ENCODE assay signal across 9 mouse cellular contexts in genomic region chr7:25674297-25674696, GRCm38 (mm10). TPM values are rescaled to one million over a fixed set of nuclear protein-coding genes. Genes with fewer than 3 reads are reported as not detected.
DNase-seq lines count a peak whose midpoint lies in the region; ATAC-seq and TF ChIP-seq lines count a peak whose summit lies in the region.
"Had no signal": no experiment of that assay in that cellular context is flagged by ENCODE, and none has a peak within 500 bp of the region (broad histone marks: within the 10 kb centered on the region; RNA-seq: fewer than 3 reads in every experiment).

No protein-coding gene starts in this region.

- H3K4me3 ChIP-seq in kidney, postnatal 0 days (replicated peaks; ENCODE audit: low read depth, low read length), result no peak overlapping the region
- peak overlapping the region; percentile 36; the same call in 1 of the 2 replicates for H3K4me3 ChIP-seq in embryonic facial prominence, embryonic 15.5 days (replicated peaks)
- peak overlapping the region; percentile 35 for H3K4me3 ChIP-seq in limb, embryonic 12.5 days (replicated peaks)
- peak overlapping the region; percentile 43 for H3K4me3 ChIP-seq in neural tube, embryonic 13.5 days

- H3K9me3 ChIP-seq in kidney, postnatal 0 days (replicated peaks; ENCODE audit: low read length), result no peaks in the 10 kb centered on the region
- no peaks in the 10 kb centered on the region for H3K9me3 ChIP-seq in embryonic facial prominence, embryonic 15.5 days (replicated peaks)
- H3K9me3 ChIP-seq in limb, embryonic 12.5 days, result no peaks in the 10 kb centered on the region
- H3K9me3 ChIP-seq in neural tube, embryonic 13.5 days, result no peaks in the 10 kb centered on the region

- H3K4me1 ChIP-seq in kidney, postnatal 0 days (replicated peaks; ENCODE audit: insufficient read depth, low read length), result no peaks in the 10 kb centered on the region
- peaks cover 18% of the 10 kb centered on the region for H3K4me1 ChIP-seq in embryonic facial prominence, embryonic 15.5 days
- peaks cover 11% of the 10 kb centered on the region for H3K4me1 ChIP-seq in limb, embryonic 12.5 days (replicated peaks)
- H3K4me1 ChIP-seq in neural tube, embryonic 13.5 days (replicated peaks), result peaks cover 23% of the 10 kb centered on the region

- 0 out of 2 replicates have a peak overlapping the region, but pooled peaks have one; percentile 58 for H3K4me2 ChIP-seq in kidney, postnatal 0 days (ENCODE audit: low read length)
- H3K4me2 ChIP-seq in embryonic facial prominence, embryonic 15.5 days (replicated peaks), result peak overlapping the region; percentile 66
- peak overlapping the region; percentile 58 for H3K4me2 ChIP-seq in limb, embryonic 12.5 days
- peak overlapping the region; percentile 65 for H3K4me2 ChIP-seq in neural tube, embryonic 13.5 days

- no peak for TF ChIP-seq CTCF in kidney, postnatal 0 days (IDR thresholded peaks at IDR 0.05; ENCODE audit: low read depth)

- no peak for DNase-seq in kidney, postnatal 0 days (ENCODE audit: low spot score)
- DNase-seq in kidney, postnatal 36 days, result no peak
- DNase-seq in embryo, embryonic 10 days (ENCODE audit: low spot score), result no peak
- no peak for DNase-seq in kidney, postnatal 25 days
- no peak for DNase-seq in right cerebral cortex, adult 18-20 months
- DNase-seq: lung, adult 2 months had no signal

- no peak overlapping the region for H3K9ac ChIP-seq in kidney, postnatal 0 days (ENCODE audit: low read depth, low read length)
- H3K9ac ChIP-seq in embryonic facial prominence, embryonic 15.5 days, result no peak overlapping the region
- H3K9ac ChIP-seq in limb, embryonic 12.5 days (replicated peaks), result peak overlapping the region; percentile 40; the same call in 1 of the 2 replicates
- H3K9ac ChIP-seq in neural tube, embryonic 13.5 days, result peak overlapping the region; percentile 70

- ATAC-seq in kidney, postnatal 0 days (replicated peaks; ENCODE audit: low FRiP score, low read depth), result no peak
- no peak for ATAC-seq in embryonic facial prominence, embryonic 15.5 days (ENCODE audit: insufficient number of reproducible peaks, low FRiP score, low TSS enrichment, low read depth)
- ATAC-seq in limb, embryonic 12.5 days (ENCODE audit: insufficient number of reproducible peaks, insufficient read depth, low FRiP score, low TSS enrichment, low read depth), result no peak
- ATAC-seq in neural tube, embryonic 13.5 days (ENCODE audit: low read depth), result no peak

- no peaks in the 10 kb centered on the region for H3K27me3 ChIP-seq in kidney, postnatal 0 days (ENCODE audit: insufficient read depth, low read length)
- peaks cover 33% of the 10 kb centered on the region for H3K27me3 ChIP-seq in embryonic facial prominence, embryonic 15.5 days
- H3K27me3 ChIP-seq in limb, embryonic 12.5 days, result peaks cover 60% of the 10 kb centered on the region
- peaks cover 48% of the 10 kb centered on the region for H3K27me3 ChIP-seq in neural tube, embryonic 13.5 days

- H3K36me3 ChIP-seq in kidney, postnatal 0 days (ENCODE audit: insufficient read depth, low read length), result no peaks in the 10 kb centered on the region
- peaks cover 1% of the 10 kb centered on the region; the same call in 1 of the 2 replicates for H3K36me3 ChIP-seq in embryonic facial prominence, embryonic 15.5 days
- H3K36me3 ChIP-seq in limb, embryonic 12.5 days, result peaks cover 4% of the 10 kb centered on the region
- 0 out of 2 replicates have a peak, but pooled peaks cover under 1% of the 10 kb centered on the region for H3K36me3 ChIP-seq in neural tube, embryonic 13.5 days

- 25% methylated on average over 9 of the region's 9 CpGs for WGBS in kidney, postnatal 0 days
- WGBS in embryonic facial prominence, embryonic 15.5 days, result 27% methylated on average over 9 of the region's 9 CpGs
- 25% methylated on average over 9 of the region's 9 CpGs for WGBS in limb, embryonic 12.5 days
- WGBS in neural tube, embryonic 13.5 days, result 32% methylated on average over 9 of the region's 9 CpGs

- no peak overlapping the region for H3K27ac ChIP-seq in kidney, postnatal 0 days
- H3K27ac ChIP-seq in embryonic facial prominence, embryonic 15.5 days (replicated peaks), result no peak overlapping the region
- no peak overlapping the region for H3K27ac ChIP-seq in limb, embryonic 12.5 days
- no peak overlapping the region for H3K27ac ChIP-seq in neural tube, embryonic 13.5 days (replicated peaks)

RNA-seq across cellular contexts. Expression of gene Tmem91, which starts 0.7 kb away (rescaled TPM):
- 1.0 and 1.1 TPM in 2 replicates for polyA plus RNA-seq in kidney, postnatal 0 days (2015; fragmentation: Nextera tagmentation; extraction: Ambion mirVana)
- 3.2 and 3.4 TPM in 2 replicates for polyA plus RNA-seq in embryonic facial prominence, embryonic 15.5 days (2015; fragmentation: Nextera tagmentation; extraction: Ambion mirVana)
- 2.7 and 3.1 TPM in 2 replicates for polyA plus RNA-seq in limb, embryonic 12.5 days (2016; fragmentation: Nextera tagmentation; extraction: Ambion mirVana)
- polyA plus RNA-seq in neural tube, embryonic 13.5 days (2015; fragmentation: Nextera tagmentation; extraction: Ambion mirVana), result 13.1 and 14.3 TPM in 2 replicates

RNA-seq across cellular contexts. Expression of gene B9d2, which starts 6.3 kb away (rescaled TPM):
- 31.4 and 32.3 TPM in 2 replicates for polyA plus RNA-seq in kidney, postnatal 0 days (2015; fragmentation: Nextera tagmentation; extraction: Ambion mirVana)
- 29.0 and 31.3 TPM in 2 replicates for polyA plus RNA-seq in embryonic facial prominence, embryonic 15.5 days (2015; fragmentation: Nextera tagmentation; extraction: Ambion mirVana)
- 30.4 and 30.5 TPM in 2 replicates for polyA plus RNA-seq in limb, embryonic 12.5 days (2016; fragmentation: Nextera tagmentation; extraction: Ambion mirVana)
- 33.6 and 42.6 TPM in 2 replicates for polyA plus RNA-seq in neural tube, embryonic 13.5 days (2015; fragmentation: Nextera tagmentation; extraction: Ambion mirVana)

RNA-seq across cellular contexts. Expression of gene Tgfb1, which starts 12.5 kb away (rescaled TPM):
- polyA plus RNA-seq in kidney, postnatal 0 days (2015; fragmentation: Nextera tagmentation; extraction: Ambion mirVana), result 3.2 and 3.6 TPM in 2 replicates
- 4.3 and 4.8 TPM in 2 replicates for polyA plus RNA-seq in embryonic facial prominence, embryonic 15.5 days (2015; fragmentation: Nextera tagmentation; extraction: Ambion mirVana)
- 1.6 and 2.2 TPM in 2 replicates for polyA plus RNA-seq in limb, embryonic 12.5 days (2016; fragmentation: Nextera tagmentation; extraction: Ambion mirVana)
- 1.2 and 2.1 TPM in 2 replicates for polyA plus RNA-seq in neural tube, embryonic 13.5 days (2015; fragmentation: Nextera tagmentation; extraction: Ambion mirVana)

RNA-seq across cellular contexts. Expression of gene Exosc5, which starts 15.3 kb away (rescaled TPM):
- polyA plus RNA-seq in kidney, postnatal 0 days (2015; fragmentation: Nextera tagmentation; extraction: Ambion mirVana), result 76.8 and 78.6 TPM in 2 replicates
- polyA plus RNA-seq in embryonic facial prominence, embryonic 15.5 days (2015; fragmentation: Nextera tagmentation; extraction: Ambion mirVana), result 70.1 and 71.3 TPM in 2 replicates
- 74.1 and 74.2 TPM in 2 replicates for polyA plus RNA-seq in limb, embryonic 12.5 days (2016; fragmentation: Nextera tagmentation; extraction: Ambion mirVana)
- 41.8 and 45.1 TPM in 2 replicates for polyA plus RNA-seq in neural tube, embryonic 13.5 days (2015; fragmentation: Nextera tagmentation; extraction: Ambion mirVana)

RNA-seq across cellular contexts. Expression of gene Bckdha, which starts 15.5 kb away (rescaled TPM):
- 90.1 and 96.3 TPM in 2 replicates for polyA plus RNA-seq in kidney, postnatal 0 days (2015; fragmentation: Nextera tagmentation; extraction: Ambion mirVana)
- polyA plus RNA-seq in embryonic facial prominence, embryonic 15.5 days (2015; fragmentation: Nextera tagmentation; extraction: Ambion mirVana), result 55.3 and 64.7 TPM in 2 replicates
- 57.5 and 61.3 TPM in 2 replicates for polyA plus RNA-seq in limb, embryonic 12.5 days (2016; fragmentation: Nextera tagmentation; extraction: Ambion mirVana)
- 45.9 and 50.7 TPM in 2 replicates for polyA plus RNA-seq in neural tube, embryonic 13.5 days (2015; fragmentation: Nextera tagmentation; extraction: Ambion mirVana)

Comparison
In these comparisons a context has a peak if more than half of its experiments do, and no peak if none do; other contexts are left out.
1. H3K9ac ChIP-seq: peak in limb, embryonic 12.5 days (single experiment) and neural tube, embryonic 13.5 days (single experiment); none in kidney, postnatal 0 days (single experiment) and embryonic facial prominence, embryonic 15.5 days (single experiment).
2. Peak in every context shown above with its lines, with median percentiles within 50 percentile points of each other: H3K4me2 ChIP-seq.